Mouse (Mus musculus) frontal cortex, postnatal 10 days (tissue): Measurements from ENCODE around the gene Rgs18.

ENCODE experiments used
- DNase-seq, 2 experiments: peaks; one replicate each; pipeline ENCODE4 v3.0.0; 2022; ENCODE audit warnings: low spot score in 2 of 2, mixed read lengths in 1 of 2

Gene Rgs18

DNA sequence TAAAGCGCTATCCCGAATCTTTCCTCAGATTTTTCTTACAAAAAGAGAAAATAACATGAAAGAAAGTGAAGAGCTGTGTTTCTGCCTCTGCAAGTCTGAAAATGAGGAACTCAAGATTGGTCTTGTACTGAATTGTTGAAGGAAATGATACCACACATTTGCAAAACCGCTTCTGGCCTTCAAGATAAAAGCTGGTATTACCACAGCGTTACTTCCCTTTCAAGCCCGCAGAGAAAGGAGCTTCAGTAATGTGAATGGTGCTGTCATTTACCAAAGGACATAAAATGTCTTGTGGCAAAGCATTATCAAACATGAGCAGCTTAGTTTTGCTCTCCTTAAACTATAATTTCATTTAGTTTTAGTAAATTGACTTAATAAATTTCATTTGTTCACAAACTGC lies at the start of gene Rgs18:
Gene Rgs18 (minus strand): TSS at position 105 of the 400 bp plus-strand sequence.
- DNase-seq = no peak

GRCm38 (mm10) chr1:144774394-144774793 lies 841 bp downstream of the Rgs18 start:
- no peak for DNase-seq

- DNase-seq = no peak
These were observed 9.0 kb downstream of the Rgs18 start for GRCm38 (mm10) chr1:144766218-144766617.

- DNase-seq = no peak
These were observed 14.4 kb downstream of the Rgs18 start for GRCm38 (mm10) chr1:144760792-144761191.

DNA sequence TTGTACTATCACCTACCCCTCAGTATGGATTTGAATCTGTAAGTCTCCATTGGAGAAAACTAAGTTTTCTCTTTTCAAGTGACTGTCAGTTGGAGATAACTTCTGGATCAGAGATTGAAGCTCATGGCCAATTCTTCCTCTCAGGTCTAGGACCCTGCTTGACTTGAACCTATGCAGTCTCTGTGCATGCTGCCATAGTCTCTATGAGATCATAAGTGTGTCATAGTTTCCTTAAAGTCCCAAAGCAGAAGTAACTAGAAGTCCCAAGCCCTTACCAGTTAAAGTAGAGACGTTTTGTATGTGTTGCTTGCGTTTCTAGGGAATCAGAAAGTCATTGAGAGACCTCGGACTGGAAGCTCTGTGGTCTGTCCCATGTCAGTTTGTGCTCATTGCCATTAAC lies 24.5 kb downstream of the Rgs18 start:
- no peak for DNase-seq

DNA sequence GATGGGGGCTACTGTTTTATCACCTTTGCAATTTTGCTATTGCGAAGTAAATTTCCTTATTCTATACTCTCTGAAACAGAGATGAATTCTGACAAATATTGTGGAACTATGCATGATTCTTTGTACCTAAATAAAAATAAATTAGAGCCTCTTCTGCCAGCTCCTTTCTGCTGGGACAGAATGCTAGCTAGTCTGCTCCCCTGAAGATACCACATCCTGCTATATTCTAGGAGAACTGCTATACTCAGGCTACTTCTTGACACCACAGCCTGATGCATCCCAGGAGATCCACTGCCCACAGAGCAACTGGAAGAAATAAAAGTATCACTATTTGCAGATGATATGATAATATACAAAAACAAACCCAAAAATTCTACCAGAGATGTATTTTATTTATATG lies 29.1 kb downstream of the Rgs18 start:
- DNase-seq = no peak

GRCm38 (mm10) chr1:144737739-144738138 lies 37.5 kb downstream of the Rgs18 start:
- no peak for DNase-seq

- DNase-seq = no peak
These were observed 54.5 kb downstream of the Rgs18 start for GRCm38 (mm10) chr1:144720736-144721135.

DNA sequence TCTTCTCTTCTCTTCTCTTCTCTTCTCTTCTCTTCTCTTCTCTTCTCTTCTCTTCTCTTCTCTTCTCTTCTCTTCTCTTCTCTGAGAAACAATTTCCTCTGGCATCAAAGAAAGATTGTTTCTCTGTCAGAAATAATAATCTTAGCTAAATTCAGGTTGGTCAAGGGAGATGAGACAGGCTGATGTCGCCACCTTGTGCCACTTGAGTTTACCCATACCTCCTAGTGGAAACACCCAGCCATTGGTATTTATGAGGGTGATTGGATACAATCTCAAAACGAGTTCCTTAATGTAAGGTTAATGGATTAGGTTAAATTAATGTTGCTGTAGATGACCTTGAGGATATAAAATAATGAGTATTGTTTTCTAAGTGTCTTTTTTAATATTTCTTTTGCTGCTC lies 70.9 kb downstream of the Rgs18 start:
- no peak for DNase-seq
